Mouse (Mus musculus): ENCODE data around the gene Uhrf1bp1l.

DNA sequence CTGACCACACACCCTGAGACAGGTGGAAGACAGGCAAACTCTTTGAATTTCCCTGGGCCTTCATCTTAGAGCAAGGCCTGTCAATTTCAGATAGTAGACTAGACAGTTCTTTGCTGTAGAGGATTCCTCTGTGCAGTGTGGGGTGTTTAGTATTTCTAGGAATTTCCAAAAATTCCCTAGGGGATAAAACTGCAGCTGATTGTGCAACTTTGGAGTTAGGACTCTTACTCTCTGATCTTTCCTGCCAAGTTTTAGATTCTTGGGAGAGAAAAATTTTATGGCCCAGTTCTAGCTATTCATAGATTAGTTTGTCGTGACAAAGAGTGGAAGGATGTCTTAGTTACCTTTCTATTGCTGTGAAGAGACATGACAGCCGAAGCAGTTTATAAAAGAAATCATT, 3.8 kb downstream of the Uhrf1bp1l start:
- TF ChIP-seq POLR2A (IDR thresholded peaks at IDR 0.05; ENCODE audit: borderline replicate concordance, low read depth, low read length) (no peak), CTCF (IDR thresholded peaks at IDR 0.05; ENCODE audit: low read depth, low read length) (no peak)
